Mouse (Mus musculus) kidney, embryonic 15.5 days (tissue): ENCODE data around the gene Tbc1d14. TPM values are rescaled to one million over a fixed set of nuclear protein-coding genes. Genes with fewer than 3 reads are reported as not detected.
A peak's percentile ranks its signal among the peaks of the same experiment; 100 is the strongest.

Experiments
- ATAC-seq: fragments of 200-750 bp; cut with Nextera tagmentation; replicated peaks from 2 replicates; pipeline ENCODE4 v1.8.0; 2017; ENCODE audit warnings: moderate TSS enrichment; ENCODE audit not compliant: low FRiP score
- H3K27ac ChIP-seq: fragments of 300-500 bp; sonication (generic); 2 replicates; pipeline ENCODE4 v1.5.1; 2015; ENCODE audit warnings: mild to moderate bottlenecking, inconsistent platforms
- H3K27me3 ChIP-seq: fragments of 300-500 bp; sonication (generic); 2 replicates; pipeline ENCODE4 v1.6.1; 2015; ENCODE audit warnings: inconsistent platforms
- H3K36me3 ChIP-seq: fragments of 300-500 bp; sonication (generic); 2 replicates; pipeline ENCODE4 v1.6.1; 2015; ENCODE audit warnings: inconsistent platforms
- H3K4me1 ChIP-seq: fragments of 300-500 bp; sonication (generic); 2 replicates; pipeline ENCODE4 v1.6.1; 2015; ENCODE audit warnings: inconsistent platforms
- H3K4me2 ChIP-seq: fragments of 300-500 bp; sonication (generic); 2 replicates; pipeline ENCODE4 v1.6.1; 2015; ENCODE audit warnings: moderate library complexity, mild to moderate bottlenecking, inconsistent platforms
- H3K4me3 ChIP-seq: fragments of 300-500 bp; sonication (generic); replicated peaks from 2 replicates; pipeline ENCODE4 v1.5.1; 2015; ENCODE audit warnings: mild to moderate bottlenecking, inconsistent platforms
- H3K9ac ChIP-seq: fragments of 300-500 bp; sonication (generic); 2 replicates; pipeline ENCODE4 v1.6.1; 2015; ENCODE audit warnings: mild to moderate bottlenecking, inconsistent platforms
- H3K9me3 ChIP-seq: fragments of 300-500 bp; sonication (generic); replicated peaks from 2 replicates; pipeline ENCODE4 v1.6.1; 2016; ENCODE audit warnings: inconsistent platforms
- WGBS: fragments of 180-500 bp; shearing (Covaris S2); methylation state at CpG from one replicate; pipeline ENCODE4 v1.1.7; 2015; ENCODE audit warnings: mixed read lengths; 5-methylcytosine and 5-hydroxymethylcytosine counted together
- polyA plus RNA-seq: library from polyadenylated mRNA; unstranded; fragments of >200 nt; fragmentation: Nextera tagmentation; extraction: Ambion mirVana; gene quantifications from 2 replicates; pipeline ENCODE4 v1.2.1, GENCODE M21; 2015

Gene Tbc1d14
- polyA plus RNA-seq, 1 experiment from 2014 or later = 46.2 TPM

DNA sequence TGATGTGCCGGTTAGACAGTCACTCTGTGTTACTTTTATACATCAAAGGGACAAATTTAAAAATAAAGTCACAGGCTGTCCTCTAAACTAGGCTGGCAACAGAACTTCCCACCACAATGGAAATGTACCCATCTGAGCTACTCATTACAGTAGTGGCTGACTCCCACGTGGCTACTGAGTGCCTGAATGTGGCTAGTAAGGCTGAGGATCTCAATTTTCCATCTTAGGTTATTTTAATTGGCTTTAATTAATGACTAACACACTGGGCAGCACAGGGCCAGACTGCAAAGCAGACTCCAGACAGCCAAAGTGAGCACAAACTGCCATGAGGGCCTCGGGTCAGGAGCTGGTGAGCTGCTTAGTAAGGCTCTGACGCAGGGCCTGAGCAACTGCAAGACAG, 31.6 kb downstream of the Tbc1d14 start:
- Histone ChIP-seq H3K9me3 (no peaks in the 10 kb centered on the region), H3K4me2 (no peak overlapping the region), H3K9ac (no peak overlapping the region), H3K4me1 (peaks cover 40% of the 10 kb centered on the region), H3K36me3 (no peaks in the 10 kb centered on the region), H3K27ac (no peak overlapping the region), H3K4me3 (no peak overlapping the region), H3K27me3 (no peaks in the 10 kb centered on the region)
- 70% methylated on average over 4 of the region's 4 CpGs for WGBS
- no peak for ATAC-seq

DNA sequence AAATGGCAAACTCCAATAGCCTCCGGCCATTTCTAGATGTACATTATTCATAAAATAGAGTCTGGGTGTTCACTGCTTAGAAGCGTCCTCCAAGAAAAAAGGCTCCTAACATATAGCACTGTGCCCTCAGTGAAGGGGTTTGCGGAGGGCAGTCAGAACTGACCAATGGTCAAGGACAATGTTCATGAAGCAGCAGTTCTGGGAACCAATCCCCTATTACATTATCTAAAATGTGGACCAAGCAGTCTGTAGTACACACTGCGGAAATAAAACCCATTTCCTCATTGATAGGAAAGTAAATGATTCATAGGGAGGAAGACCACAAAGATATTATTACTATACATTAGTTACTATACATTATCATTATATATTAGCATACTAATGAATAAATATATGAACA, 32.6 kb downstream of the Tbc1d14 start:
- H3K4me2 ChIP-seq = no peak overlapping the region
- no peak overlapping the region for H3K27ac ChIP-seq

DNA sequence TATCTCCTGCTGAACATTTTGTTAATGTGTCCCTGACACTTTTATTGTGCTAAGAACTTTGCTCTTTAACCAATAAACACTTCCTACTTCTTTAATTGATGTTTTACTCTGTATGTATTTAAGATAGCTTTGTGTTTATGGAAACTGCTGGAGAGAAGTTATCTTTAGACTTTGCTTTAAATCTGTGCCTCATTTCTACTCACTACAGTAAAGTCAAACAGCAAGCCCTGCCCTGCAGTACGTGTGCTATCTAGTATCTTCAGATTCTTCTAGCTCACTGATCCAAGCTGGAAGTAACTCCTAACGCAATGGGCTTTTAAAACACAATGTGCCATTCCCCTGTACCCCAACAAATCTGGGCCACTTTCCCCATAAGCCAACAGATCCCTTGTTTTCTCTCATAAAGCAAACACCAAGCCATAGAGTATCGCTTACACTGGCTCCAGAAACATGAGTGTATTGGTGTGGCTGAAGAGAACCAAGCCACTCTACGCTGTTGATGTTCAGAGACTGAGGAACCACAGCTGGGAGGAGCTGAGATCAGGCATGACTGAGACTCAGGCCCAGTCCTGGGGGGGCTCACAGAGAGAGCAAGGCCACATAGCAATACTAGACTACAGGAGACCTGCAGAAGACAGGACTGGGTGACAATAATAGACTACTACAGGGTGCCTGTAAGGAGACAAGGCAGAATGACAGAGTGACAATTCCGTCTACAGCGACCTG, 33.4 kb downstream of the Tbc1d14 start:
- H3K9me3 ChIP-seq = no peaks in the 10 kb centered on the region
- peaks cover 45% of the 10 kb centered on the region for H3K4me1 ChIP-seq
- H3K9ac ChIP-seq = no peak overlapping the region
- H3K4me2 ChIP-seq = no peak overlapping the region
- H3K36me3 ChIP-seq = no peaks in the 10 kb centered on the region
- no peak overlapping the region for H3K4me3 ChIP-seq
- peak overlapping the region; percentile 94 for H3K27ac ChIP-seq
- WGBS = 65% methylated on average over 6 of the region's 6 CpGs
- H3K27me3 ChIP-seq = no peaks in the 10 kb centered on the region
- no peak for ATAC-seq

More for the DNA sequence above, 32.6 kb downstream of the Tbc1d14 start:
- Histone ChIP-seq H3K36me3 (no peaks in the 10 kb centered on the region), H3K4me1 (peaks cover 42% of the 10 kb centered on the region), H3K9ac (no peak overlapping the region), H3K27me3 (no peaks in the 10 kb centered on the region), H3K4me3 (no peak overlapping the region), H3K9me3 (no peaks in the 10 kb centered on the region)
- no peak for ATAC-seq
- 88% methylated on average over 4 of the region's 4 CpGs for WGBS

DNA sequence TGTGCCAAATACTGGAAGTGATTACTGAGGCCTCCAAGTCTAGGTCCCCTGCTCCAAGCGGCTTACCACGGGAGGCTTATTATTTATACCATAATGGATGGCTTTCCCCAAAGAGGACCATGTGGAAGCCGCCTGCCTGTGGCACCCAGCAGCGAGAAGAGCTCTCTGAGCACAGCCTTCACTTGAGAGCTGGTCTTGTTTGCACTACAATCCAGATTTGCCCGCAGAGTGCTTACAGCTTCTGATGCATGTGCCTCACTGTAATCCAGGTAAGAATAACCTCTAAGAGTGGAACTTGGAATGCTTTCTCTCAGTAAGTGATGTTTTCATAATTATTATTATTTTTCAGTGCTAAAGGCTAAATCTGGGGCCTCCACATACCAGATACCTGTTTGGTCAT, 34.0 kb downstream of the Tbc1d14 start:
- peak overlapping the region; percentile 94 for H3K27ac ChIP-seq
- H3K4me1 ChIP-seq = peaks cover 50% of the 10 kb centered on the region
- ATAC-seq = no peak

DNA sequence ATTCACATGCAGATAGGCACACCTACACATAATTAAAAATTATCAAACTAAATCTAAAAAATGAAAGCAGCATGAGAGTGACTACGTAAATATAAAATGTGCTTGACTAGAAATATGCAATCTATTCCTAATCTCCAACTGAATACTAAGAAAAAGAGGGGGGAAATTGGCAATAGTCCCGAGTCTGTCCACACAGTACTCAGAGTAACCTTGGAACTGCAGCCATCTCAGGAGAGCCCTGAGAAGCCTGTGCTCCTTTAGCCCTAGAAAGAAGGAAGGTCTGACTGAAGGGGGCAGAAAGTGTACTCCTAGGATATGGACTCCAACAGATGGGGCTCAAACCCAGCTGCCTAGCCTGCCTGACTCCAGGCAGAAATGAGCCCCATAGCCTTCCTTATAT, 34.5 kb downstream of the Tbc1d14 start:
- Histone ChIP-seq H3K9ac (no peak overlapping the region), H3K9me3 (no peaks in the 10 kb centered on the region), H3K4me2 (no peak overlapping the region), H3K27ac (peak overlapping the region; percentile 94), H3K4me1 (peaks cover 55% of the 10 kb centered on the region), H3K36me3 (no peaks in the 10 kb centered on the region), H3K27me3 (no peaks in the 10 kb centered on the region), H3K4me3 (no peak overlapping the region)
- WGBS = 74% methylated on average over 2 of the region's 2 CpGs
- ATAC-seq = no peak

More for the DNA sequence above, 34.0 kb downstream of the Tbc1d14 start:
- Histone ChIP-seq H3K4me2 (no peak overlapping the region), H3K9ac (no peak overlapping the region), H3K9me3 (no peaks in the 10 kb centered on the region), H3K4me3 (no peak overlapping the region), H3K36me3 (no peaks in the 10 kb centered on the region), H3K27me3 (no peaks in the 10 kb centered on the region)
- WGBS = 79% methylated on average over 5 of the region's 5 CpGs

DNA sequence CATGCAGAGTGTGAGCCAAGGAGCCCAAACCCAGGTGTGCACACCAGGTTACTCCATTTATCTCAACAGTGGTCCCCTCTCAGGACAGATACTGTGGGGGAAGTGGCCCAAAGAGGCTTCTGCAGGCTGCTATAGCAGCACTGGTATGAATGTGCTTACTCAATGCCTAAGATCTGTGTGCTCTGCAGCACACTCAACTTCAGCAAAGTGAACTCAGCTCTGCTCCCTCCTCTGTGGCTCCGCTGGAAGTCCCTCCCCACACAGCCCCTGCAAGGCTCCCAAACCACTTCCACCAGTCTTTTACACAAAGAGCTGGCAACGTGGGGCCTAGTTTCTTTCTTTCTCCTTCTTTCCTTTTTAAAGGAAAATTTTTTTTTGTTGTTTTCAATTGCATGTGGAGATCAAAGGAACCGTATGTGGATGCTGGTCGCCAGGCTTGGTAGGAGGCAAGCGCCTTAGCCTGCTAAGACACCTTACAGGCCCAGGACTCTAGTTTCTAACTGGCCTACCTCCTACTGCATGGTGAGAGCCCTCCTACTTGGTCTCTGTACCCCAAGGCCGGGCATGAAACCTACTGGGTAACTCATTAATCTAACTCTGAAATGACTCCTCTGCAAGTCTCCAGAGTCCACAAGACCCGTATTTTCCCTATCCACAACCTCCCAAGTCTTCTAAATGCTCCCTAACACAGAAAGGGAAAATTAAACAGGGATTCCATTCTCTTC, 35.3 kb downstream of the Tbc1d14 start:
- Histone ChIP-seq H3K9me3 (no peaks in the 10 kb centered on the region), H3K9ac (no peak overlapping the region)

DNA sequence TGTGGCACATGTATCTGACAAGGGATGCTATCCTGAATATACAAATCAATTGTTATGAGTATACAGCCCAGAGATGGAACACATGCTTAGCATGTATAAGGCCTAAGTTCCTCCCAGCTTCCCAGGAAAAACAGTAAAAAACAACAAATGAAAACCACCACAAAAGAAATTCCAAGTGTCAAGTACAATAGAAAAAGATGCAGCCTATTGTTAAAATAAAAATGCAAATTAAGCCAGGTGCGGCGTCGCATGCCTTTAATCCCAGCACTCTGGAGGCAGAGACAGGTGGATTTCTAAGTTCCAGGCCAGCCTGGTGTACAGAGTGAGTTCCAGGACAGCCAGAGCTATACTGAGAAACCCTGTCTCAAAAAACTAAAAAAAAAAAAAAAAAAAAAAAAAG, 36.2 kb downstream of the Tbc1d14 start:
- H3K27ac ChIP-seq = peak overlapping the region; percentile 94
- no peak overlapping the region for H3K4me2 ChIP-seq
- WGBS = 81% methylated on average over 3 of the region's 3 CpGs
- ATAC-seq = no peak
- H3K9ac ChIP-seq = no peak overlapping the region
- H3K9me3 ChIP-seq = no peaks in the 10 kb centered on the region
- no peaks in the 10 kb centered on the region for H3K36me3 ChIP-seq
- H3K4me3 ChIP-seq = no peak overlapping the region
- no peaks in the 10 kb centered on the region for H3K27me3 ChIP-seq
- H3K4me1 ChIP-seq = peaks cover 61% of the 10 kb centered on the region

More for the DNA sequence above, 35.3 kb downstream of the Tbc1d14 start:
- no peak overlapping the region for H3K4me3 ChIP-seq
- WGBS = 45% methylated on average over 7 of the region's 7 CpGs
- no peak overlapping the region for H3K4me2 ChIP-seq
- peak; percentile 82 for ATAC-seq
- H3K27ac ChIP-seq = peak overlapping the region; percentile 94
- H3K36me3 ChIP-seq = no peaks in the 10 kb centered on the region
- peaks cover 60% of the 10 kb centered on the region for H3K4me1 ChIP-seq
- H3K27me3 ChIP-seq = no peaks in the 10 kb centered on the region

DNA sequence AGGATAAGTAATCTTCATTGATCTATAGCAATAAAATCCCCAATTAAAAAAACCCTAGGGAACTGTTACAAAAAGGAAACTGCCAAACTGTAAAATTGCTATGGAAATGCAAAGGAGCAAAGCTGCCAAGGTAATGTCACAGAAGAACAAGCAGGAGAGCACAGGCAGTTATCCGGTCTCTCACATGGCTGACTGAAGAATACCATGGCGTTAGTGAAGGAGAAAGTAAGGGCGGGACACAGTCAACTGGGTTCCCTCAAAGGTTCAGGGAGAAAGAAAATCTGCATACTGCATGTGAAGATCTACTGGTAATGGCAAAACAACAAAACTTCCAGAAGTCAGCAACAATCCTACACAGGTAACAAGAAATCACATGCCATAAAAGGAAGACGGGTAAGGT, 36.8 kb downstream of the Tbc1d14 start:
- ATAC-seq = no peak
- peak overlapping the region; percentile 94 for H3K27ac ChIP-seq
- no peak overlapping the region for H3K4me3 ChIP-seq
- no peaks in the 10 kb centered on the region for H3K27me3 ChIP-seq
- no peak overlapping the region for H3K9ac ChIP-seq
- no peaks in the 10 kb centered on the region for H3K36me3 ChIP-seq
- peaks cover 61% of the 10 kb centered on the region for H3K4me1 ChIP-seq
- no peak overlapping the region for H3K4me2 ChIP-seq
- 42% methylated on average over 4 of the region's 4 CpGs for WGBS
- no peaks in the 10 kb centered on the region for H3K9me3 ChIP-seq

DNA sequence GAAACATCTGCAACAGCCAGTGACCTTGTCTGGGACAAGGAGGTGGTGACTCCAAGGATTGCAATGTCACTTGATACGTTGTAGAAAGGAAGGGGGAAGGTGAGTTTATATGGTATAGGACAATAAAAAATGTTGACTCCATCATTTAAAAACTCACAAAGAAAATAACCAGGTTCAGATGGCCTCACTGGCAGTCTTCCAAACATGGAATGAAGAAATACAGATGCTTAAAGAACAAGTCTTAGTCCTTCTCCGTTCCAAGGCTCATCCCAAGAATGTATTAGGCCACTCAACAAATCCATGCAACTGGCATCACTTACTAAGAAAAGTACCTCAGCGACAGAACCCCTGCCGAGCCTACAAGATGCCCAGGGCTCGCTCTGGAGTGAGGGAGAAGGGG, 38.6 kb downstream of the Tbc1d14 start:
- 57% methylated on average over 5 of the region's 5 CpGs for WGBS

DNA sequence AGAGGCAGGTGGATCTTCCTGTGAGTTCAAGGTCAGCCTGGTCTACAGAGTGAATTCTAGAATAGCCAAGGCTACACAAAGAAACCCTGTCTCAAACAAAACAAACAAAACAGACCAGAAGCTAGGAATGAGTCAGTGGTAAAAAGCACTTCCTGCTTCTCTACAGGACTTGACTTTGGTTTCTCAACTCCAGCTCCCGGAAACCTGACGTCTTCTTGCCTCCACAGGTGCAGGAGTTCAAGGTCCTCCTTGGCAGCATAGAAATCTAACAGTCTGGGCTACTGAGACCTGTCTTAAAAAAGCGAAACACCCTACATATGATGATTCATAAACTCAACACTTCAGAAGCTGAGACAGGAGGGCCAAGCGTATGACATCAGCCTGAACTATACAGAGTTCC, 39.2 kb downstream of the Tbc1d14 start:
- no peak for ATAC-seq
- Histone ChIP-seq H3K4me1 (peaks cover 48% of the 10 kb centered on the region), H3K27ac (peak overlapping the region; percentile 37; the same call in 1 of the 2 replicates), H3K4me2 (no peak overlapping the region), H3K36me3 (no peaks in the 10 kb centered on the region), H3K9me3 (no peaks in the 10 kb centered on the region), H3K27me3 (no peaks in the 10 kb centered on the region), H3K4me3 (no peak overlapping the region), H3K9ac (no peak overlapping the region)
- 58% methylated on average over 4 of the region's 4 CpGs for WGBS

More for the DNA sequence above, 38.6 kb downstream of the Tbc1d14 start:
- no peak for ATAC-seq
- Histone ChIP-seq H3K4me1 (peaks cover 52% of the 10 kb centered on the region), H3K27ac (peak overlapping the region; percentile 37; the same call in 1 of the 2 replicates), H3K4me2 (no peak overlapping the region), H3K9me3 (no peaks in the 10 kb centered on the region), H3K9ac (no peak overlapping the region), H3K27me3 (no peaks in the 10 kb centered on the region), H3K36me3 (no peaks in the 10 kb centered on the region), H3K4me3 (no peak overlapping the region)

DNA sequence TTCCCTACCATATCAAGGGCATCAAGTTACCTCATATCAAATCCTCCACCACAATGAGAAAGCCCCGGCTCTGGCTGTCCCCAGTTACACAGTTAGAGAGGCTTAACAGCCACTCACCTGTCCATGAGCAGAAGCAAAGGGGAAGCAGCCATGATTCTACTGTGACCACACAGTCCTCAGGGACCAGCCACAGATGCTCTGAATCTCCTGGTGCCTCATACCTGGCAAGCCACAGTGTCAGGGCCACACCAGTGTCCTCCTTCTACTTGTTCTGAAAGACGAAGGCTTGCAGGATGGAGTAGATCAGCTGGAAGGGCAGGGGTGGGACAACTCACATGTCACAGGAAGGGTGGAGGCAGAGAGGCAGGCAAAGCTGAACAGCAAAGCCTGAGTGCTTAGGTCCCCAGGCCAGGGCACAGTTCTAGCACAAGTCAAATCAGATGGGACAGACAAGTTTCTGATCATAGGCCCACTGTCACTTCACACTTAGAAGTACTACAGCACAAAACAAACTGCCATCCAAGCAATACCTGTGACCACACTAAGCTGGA, 39.9 kb downstream of the Tbc1d14 start:
- 66% methylated on average over 2 of the region's 2 CpGs for WGBS
- Histone ChIP-seq H3K9me3 (no peaks in the 10 kb centered on the region), H3K27ac (no peak overlapping the region), H3K4me1 (peaks cover 43% of the 10 kb centered on the region), H3K27me3 (no peaks in the 10 kb centered on the region), H3K4me3 (no peak overlapping the region), H3K36me3 (no peaks in the 10 kb centered on the region), H3K4me2 (no peak overlapping the region), H3K9ac (no peak overlapping the region)
- no peak for ATAC-seq

DNA sequence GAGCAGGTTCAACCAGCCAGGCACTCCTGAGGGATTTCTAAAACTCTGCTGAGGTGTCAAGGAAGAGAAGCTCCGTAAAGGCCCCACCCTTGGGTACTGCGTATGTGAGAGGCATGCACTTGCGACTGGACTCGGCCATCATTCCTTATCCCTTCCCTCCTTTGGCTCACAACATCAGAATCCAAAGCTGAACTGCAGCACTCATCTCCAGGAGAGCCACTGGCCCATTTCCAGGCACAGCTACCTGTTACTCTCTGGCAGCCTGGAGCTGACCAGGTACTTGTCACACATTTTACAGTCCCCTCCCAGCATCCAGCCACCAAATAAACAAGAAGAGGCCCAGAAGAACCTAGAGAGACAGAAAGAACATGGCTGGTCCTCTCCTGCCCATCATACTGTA, 40.7 kb downstream of the Tbc1d14 start:
- H3K9me3 ChIP-seq = no peaks in the 10 kb centered on the region
- ATAC-seq = no peak
- H3K36me3 ChIP-seq = no peaks in the 10 kb centered on the region
- no peak overlapping the region for H3K9ac ChIP-seq
- no peak overlapping the region for H3K4me3 ChIP-seq
- H3K4me2 ChIP-seq = no peak overlapping the region
- 94% methylated on average over 4 of the region's 4 CpGs for WGBS
- peaks cover 36% of the 10 kb centered on the region for H3K4me1 ChIP-seq
- H3K27ac ChIP-seq = no peak overlapping the region
- no peaks in the 10 kb centered on the region for H3K27me3 ChIP-seq
